Mouse (Mus musculus) cerebellum, adult 11-12 months (tissue): ENCODE measurements around the gene Keap1.
"Not testable (repeated sequence)": the region's sequence is repeated elsewhere in the genome, so short reads cannot be mapped to it uniquely, and the experiment has no call there.

Experiments used
- DNase-seq: peaks from one replicate; pipeline ENCODE4 v3.0.0; 2022

The Keap1 gene

DNA sequence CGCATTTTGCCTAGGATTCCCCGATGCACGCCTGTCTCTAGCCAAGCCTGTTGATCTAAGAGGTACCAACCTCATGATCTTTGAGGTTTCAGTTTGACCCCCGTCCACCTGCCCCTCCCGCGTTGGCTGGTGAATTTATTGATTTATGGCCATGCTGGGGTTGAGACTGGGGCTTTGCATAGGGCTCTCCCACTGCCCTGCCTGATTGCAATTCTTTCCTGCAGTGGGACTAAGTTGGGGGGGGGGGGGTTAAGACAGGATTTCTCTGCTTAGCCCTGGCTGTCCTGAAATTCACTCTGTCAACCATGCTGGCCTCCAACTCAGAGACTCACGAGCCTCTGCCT lies 13.8 kb downstream of the Keap1 start:
- no peak for DNase-seq

DNA sequence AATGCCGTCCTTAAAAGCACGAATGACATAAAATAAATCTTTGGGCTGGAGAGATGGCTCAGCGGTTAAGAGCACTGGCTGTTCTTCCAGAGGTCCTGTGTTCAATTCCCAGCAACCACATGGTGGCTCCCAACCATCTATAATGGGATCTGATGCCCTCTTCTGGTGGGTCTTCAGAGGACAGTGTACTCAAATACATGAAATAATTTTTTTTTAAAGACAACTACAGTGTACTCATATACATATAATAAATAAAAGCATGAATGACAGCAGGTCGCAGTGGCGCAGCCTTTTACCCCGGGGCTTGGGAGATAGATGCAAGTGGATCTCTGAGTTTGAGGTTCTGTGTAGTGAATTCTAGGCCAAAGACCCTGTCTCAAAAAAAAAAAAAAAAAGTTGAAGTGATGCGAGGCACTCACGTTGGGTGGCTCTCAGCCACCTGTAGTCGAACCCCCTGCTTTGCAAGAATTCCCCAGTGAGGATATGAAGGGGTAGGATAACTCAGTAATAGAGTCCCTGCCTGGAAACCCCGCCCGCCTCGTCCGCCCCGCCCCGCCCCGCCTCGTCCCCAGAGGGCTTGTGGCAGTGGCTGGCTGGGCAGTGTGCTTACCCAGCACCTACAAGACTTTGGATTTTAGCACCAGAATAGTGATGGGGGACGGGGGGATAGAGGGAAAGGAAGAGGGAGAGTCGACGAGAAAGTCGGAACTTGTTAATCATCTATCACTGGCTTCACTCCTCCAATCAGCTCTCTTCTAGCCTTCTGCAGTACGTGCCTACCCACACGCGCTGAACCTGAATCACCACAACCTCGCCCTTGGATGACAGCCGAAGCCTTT lies 14.4 kb downstream of the Keap1 start:
- no peak for DNase-seq

DNA sequence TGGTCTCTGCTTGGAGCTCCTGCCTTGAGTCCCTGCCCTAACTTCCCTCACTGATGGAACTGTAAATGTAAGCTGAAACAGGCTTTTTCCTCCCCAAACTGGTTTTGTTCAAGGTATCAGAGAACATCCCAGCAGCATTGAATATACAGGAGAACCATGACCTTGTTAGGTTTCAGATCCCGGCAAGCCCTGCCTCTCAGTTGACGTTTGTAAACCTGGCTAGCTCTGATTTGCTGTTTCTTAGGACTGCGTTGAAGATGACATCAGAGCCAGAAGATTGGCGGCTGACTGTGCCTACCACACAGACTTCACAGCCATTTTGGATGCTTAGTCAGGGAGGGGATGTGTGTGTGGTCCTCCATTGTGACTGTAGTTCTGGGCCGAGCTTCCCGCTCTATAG lies 15.3 kb downstream of the Keap1 start:
- no peak for DNase-seq

DNA sequence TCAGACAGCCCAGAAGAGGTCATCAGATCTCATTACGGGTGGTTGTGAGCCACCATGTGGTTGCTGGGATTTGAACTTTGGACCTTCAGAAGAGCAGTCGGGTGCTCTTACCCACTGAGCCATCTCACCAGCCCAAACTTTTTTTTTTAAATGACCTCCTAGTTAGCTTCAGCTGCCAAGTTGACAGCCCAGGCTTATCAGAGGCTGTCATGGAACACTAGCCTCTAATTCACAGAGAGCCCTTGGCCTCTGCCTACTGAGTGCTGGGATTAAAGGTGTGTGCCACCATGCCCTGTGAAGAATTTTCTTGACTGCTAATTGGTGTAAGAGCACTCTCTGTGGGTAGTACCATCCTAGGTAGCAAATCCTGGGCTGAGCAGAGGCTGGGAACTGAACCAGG lies 15.7 kb downstream of the Keap1 start:
- not testable (repeated sequence) for DNase-seq

DNA sequence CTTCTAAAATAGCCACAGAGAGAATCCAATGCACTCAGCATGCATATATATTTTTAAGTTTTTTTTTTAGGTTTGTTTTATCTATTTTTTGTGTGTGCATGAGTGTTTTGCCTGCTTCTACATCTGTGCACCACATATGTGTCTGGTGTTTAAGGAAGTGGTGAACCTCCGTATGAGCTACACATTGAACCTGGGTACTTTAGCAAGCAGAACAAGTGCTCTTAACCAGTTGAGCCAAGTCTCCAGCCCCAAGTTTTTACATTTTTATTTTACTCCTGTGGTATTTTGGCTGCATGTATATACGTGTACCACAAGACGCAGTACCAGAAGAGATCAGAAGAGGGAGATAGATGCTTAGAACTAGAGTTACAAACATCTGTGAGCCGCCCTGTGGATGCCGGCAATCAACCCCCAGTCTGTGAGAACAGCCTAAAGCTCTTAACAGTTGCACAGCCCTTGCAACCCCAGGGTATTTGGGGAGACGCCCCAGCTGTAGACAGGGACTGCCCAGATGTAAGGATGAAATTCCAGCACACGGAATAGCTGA lies 17.7 kb downstream of the Keap1 start:
- no peak for DNase-seq

DNA sequence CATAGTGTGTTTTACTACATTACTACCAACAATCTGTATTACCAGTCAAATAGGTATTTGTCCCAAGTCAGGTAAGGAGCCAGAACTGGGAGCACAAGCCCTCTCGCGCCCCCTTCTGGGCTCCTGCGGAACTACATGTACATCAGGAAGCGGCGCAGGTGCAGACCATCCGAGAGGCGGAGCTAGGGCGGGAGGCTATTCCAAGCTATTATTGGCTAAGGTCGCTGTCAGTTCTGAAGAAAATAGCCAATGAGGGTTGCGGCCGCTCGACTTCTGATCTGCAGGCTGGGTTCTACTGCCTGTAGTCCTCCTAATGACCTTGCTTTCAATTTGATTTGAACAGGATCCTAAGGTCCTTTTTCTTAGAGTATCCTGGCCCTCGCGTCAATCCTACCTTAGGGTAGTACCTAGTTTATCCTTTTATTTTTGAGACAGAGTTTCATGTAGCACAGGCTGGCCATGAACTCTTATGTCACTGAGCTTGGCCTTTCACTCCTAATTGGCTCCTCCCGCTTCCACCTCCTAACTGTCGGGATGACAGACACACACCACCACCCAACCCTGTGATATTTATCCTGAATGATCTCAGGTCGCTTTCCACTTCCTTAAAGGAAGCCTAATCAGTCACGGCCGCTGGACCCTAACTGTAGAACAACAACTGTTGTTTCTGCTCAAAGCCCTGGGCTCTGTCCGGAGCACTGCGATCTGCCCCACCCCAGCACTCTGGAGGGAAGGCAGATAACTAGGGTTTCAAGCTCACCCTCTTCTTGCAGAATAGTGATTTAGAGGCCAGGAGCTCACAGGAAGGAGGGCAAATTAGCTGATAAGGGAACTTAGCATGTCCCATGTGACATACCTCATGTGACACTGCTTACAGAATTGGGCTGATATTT lies 18.4 kb downstream of the Keap1 start:
- peak; percentile 96 for DNase-seq

DNA sequence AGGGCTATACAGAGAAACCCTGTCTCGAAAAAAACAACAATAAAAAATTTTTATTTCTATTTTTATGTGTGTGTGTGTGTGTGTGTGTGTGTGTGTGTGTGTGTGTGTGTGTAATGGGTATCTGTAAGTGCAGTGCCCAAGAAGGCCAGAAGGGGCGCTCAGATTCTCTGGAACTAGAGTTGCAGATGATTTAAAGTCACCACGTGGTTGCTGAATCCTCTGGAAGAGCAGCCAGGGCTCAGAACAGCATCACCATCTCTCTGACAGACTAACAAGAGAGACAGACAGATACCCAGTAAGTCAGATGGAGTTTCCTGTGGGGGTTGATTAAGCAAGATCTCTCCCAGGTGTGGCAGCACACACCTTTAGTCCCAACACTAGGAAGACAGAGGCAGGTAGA lies 19.3 kb downstream of the Keap1 start:
- DNase-seq = no peak

DNA sequence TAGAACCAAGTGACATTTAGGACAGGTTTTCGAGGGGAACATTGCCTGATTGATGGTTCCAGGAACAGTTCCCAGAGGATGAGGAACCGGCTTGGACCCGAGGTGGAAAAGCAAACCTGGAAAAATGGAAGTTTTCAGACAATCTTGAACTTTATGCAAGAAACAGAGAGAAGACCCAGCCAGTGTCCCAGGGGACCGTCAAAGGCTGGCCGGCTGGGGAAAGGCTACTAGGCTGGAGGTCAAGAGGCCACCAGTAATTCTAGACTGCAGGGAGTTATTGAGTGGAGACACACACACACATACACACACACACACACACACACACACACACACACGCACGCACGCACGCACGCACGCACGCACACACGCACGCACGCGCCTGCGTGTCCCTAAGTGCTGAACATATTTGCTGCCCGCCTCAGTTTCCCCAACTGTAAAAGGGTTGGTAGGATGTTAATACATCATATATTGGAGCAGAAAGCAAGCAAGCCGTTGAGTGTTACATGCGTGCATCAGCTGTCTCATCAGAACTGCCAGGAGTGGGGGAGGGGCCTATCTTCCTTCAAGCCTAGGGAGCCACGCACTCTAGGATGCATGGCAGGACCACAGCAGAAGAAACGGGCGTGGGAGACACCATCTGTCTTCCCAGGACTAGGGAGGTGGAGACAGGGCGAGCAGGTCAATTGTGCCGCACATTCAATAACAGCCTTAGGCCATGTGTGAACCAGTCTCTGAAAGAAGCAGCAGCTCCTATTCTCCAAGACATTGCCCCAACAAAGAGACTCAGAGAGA lies 22.9 kb downstream of the Keap1 start:
- DNase-seq = no peak

DNA sequence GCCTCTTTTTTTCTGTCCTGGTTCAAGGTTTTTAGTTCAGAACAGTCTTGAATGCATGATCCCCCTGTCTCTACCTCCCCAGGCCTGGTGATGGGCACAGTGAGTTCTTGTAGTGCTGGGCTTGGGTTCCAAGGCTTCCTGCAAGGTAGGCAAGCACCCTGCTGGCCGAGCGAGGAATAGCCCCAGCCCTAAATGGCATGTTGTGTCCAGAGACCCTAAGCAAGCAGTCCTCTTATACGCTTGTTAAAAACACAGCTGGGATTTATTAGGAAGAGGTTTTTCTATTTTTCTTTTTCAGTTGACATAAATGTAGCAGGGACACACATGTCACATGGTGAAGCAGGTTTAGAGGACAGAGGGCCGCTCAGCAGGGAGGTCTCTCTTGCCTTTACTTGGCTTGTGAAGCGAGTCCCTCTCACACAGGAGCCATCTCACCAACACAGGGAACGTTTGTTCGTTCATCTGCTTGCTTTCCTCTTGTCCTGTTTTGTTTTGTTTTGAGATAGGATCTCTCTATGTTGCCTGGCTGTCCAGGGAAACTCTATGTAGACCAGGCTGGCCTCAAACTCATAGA lies 25.5 kb downstream of the Keap1 start:
- DNase-seq = no peak

DNA sequence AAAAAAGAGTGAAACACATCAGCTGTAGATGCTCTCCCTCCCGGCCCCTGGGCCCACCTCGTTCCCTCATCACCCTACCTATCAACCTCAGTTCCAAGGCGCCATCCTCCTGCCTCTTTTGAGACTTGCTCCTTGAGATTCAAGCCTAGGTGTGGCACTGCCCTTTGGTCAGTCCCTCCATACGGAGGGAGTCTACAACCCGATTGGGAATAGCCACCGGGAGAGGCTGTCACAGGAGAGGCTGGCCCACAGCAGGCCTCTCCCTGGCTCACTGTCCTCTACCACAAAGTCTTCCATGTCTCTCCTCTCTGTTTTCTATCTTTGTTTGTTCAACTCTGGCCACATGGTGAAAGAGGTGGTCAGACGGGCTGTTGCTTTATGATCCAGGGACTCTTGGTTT lies 27.5 kb downstream of the Keap1 start:
- DNase-seq = no peak

DNA sequence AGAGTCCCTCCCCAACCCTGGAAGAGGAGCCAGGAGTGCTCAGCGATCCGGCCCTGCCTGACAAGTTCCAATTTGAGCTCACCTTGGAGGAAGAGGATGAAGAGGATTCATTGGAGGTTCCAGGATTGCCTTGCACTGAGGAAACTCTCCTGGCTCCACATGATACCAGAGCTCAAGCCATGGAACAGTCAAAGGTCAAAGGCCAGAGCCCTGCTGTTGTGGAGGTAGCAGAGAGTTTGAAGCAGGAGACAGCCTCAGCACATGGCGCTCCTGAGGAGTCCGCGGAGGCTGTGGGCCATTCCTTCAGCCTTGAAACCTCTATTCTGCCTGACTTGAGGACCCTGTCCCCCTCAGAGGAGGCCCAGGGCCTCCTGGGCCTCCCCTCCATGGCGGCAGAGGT lies 28.3 kb downstream of the Keap1 start:
- DNase-seq = no peak

DNA sequence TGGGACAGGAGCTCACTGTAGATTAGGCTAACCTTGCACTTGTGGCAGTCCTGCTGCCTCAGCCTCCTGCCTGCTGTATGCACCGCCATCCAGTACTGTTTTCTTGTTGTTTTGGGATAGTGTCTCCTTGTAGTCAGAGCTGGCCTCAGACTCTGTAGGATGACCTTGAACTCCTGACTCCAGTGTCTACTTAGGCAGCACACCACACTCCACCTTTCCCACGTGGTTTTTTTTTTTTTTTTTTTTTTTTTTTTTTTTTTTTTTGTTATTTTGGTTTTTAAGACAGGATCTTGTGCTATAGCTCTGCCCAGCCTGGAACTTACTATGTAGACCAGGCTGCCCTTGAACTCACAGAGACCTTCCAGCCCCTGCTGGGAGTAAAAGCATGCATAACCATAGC lies 30.5 kb downstream of the Keap1 start:
- DNase-seq = no peak

DNA sequence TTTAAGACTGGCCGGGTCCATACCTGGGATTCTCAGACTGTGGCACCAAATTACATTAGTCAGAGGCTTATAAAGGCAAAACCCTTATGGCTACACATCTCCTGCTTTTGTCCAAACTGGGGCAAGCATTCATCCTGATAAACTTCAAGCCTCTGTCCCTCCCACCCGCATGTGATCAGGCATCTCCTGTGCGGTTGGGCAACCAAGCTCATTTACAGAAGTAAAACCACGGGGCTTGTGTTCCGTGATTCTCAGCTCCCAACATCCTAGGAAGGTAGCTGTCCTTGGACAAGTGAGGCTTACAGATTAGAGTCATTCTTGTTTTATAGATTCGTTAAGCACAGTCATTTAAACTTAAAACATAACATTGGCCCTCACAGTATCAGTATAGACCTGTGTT lies 32.3 kb downstream of the Keap1 start:
- DNase-seq = no peak

DNA sequence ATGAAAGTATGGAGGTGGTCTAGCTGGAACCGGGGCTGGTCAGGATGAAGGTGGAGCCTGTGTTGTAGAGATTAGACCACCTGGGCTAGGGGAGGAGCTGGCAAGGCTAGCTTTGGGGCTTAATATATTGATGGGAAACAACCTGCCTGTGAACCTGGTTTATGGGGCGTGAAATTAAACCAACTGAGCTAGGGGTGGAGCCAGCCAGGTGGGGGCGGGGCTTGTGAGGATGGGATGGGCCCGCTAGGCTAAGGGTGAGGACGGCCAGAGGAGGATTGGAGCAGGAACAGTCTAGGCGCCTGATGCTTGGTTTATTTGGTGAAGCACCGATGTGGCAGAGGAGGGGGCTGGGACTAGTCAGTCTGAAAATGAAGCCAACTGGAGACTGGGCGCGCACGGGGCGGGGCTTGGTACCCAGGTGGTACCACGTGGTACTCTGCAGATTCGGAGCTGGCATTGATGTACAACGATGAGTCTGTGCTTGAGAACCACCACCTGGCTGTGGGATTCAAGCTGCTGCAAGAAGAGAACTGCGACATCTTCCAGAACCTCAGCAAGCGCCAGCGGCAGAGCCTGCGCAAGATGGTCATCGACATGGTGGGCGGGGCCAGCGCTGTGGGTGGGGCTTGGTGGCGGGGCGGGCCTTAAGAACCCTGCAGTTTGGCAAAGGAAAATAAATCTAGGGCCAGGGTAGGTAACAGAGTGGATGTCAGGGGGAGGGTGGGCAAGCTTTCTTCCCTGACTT lies 34.5 kb downstream of the Keap1 start:
- no peak for DNase-seq

DNA sequence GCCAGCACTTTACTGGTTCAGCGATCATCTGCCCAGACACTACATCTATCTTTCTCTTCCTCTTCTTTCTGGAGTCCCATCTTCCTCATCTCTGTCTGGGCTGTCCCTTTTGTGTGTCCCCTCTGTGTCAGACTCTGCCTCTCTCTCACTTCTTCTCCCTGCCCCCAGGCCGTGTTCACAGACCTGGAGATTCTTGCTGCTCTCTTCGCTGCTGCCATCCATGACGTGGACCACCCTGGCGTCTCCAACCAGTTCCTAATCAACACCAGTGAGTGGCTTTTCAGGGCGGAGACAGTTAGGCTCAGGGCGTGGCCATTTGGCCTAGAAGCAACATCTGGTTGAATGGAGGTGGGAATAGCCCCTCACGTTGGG lies 35.0 kb downstream of the Keap1 start:
- DNase-seq = no peak

DNA sequence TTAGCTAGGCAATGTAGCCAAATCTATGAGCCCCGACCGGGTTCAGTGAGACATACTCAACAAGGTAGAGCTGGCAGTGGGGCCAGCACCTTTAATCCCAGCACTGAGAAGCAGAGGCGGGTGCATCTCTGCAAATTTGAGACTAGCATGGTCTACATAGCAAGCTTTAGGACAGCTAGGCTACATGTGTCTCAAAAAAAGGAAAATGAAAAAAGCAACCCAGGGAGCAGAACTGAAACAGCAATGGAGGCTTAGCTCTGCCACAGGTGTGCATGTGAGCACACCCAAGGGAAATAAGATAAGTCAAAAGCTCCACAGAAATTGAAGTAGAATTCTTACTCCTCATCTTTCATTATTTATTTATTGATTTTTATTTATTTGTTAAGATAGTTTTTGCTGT lies 40.2 kb downstream of the Keap1 start:
- DNase-seq = no peak

DNA sequence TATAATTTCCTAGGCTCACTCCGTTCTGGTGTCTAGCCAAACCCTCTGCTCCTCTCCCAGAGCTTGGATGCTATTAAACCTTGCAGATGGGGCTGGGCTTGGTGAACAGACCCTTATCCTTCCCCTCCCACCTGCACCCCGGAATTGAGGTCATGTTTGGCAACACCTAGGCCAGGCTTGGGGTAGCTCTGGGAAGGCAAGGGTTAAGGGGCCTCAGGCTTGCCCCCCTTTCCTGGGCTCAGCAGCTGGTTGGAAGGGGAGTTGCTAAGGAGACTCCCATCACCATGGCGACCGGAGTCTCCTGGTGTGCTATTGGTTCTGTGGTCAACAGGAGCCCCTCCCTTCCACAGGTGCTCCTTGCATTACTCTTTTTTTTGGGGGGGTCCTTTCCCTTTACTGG lies 41.2 kb downstream of the Keap1 start:
- peak; percentile 65 for DNase-seq

DNA sequence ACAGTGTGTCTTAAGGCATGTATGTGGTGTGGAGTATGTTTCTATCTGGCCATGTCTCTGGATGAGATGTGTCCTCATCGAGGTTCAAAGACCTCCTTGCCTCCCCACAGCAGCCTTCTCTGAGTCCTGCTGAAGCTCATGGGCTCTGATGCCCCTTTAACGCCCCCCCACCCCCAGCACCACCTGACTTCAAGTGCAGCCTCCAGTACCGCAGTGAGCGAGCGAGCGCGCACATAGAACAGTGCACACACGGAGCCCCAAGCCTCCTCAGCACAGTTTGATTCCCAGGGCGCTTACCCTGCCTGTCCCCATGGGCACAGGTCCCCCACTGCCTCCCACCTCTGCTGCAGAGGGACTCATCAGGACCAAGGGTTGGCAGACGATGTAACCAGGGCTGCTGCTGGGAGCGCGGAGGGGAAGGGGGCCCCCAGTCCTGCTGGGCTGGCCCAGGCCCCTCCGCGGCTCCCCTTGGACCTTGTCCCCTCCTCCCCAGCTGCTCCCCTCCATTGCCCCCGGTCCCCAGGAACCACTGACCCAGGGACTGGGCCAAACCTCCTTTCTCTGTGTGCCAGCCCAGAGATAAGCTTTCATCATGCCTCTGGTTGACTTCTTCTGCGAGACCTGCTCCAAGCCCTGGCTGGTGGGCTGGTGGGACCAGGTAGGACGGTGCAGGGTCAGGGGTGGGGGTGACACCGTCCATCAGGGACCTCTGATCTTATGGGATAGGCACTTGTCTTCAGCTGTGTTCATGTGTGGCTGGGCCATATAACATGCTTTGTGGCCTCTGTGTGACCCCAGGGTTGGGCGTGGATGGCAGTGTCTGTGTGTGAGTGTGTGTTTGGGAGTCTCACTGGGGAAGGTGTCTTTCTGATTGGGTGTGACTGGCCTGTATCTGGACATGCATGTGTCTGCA lies 42.4 kb downstream of the Keap1 start:
- peak; percentile 74 for DNase-seq

DNA sequence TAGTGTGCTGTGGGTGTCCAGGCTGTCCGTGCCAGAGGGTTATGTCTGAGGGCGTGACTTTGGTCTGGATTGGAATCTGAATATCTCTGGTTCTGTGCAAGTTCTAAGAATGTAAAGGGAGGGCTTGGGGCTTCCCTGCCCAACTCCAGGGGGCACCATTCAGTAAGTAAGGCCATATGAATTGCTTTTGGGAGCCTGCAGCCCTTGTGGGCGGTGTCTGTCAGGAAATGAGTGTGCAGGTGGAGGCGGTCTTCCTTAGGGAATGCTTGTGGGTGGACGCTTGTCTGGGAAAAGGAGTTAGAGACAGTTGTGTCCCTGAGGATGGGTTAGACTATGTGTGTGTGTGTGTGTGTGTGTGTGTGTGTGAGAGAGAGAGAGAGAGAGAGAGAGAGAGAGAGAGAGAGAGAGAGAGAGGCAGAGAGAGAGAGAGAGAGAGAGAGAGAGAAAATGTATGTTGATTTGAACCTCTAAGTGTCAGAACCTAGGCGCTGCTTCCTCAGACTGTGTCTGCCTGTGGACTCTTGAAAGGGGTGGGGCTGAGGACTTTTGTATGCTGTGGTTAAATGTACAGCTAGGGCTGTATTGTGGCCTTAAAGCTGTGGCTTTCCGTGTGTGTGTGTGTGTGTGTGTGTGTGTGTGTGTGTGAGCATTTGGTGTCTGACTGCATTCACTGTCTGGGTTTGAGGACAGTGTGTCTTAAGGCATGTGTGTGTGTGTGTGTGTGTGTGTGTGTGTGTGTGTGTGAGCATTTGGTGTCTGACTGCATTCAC lies 43.2 kb downstream of the Keap1 start:
- not testable (repeated sequence) for DNase-seq
